Mouse (Mus musculus) limb, embryonic 15.5 days (tissue): ENCODE data around the gene Secisbp2l. TPM values are rescaled to one million over a fixed set of nuclear protein-coding genes. Genes with fewer than 3 reads are reported as not detected.

Experiments used
- ATAC-seq: fragments of 200-750 bp; cut with Nextera tagmentation; 2 replicates; pipeline ENCODE4 v1.8.0; 2017; ENCODE audit warnings: low read depth, moderate TSS enrichment; ENCODE audit not compliant: insufficient number of reproducible peaks, low FRiP score, low TSS enrichment
- H3K27ac ChIP-seq: fragments of 300-500 bp; sonication (generic); 2 replicates; pipeline ENCODE4 v1.5.1; 2015; ENCODE audit warnings: moderate library complexity, mild to moderate bottlenecking, inconsistent platforms
- H3K27me3 ChIP-seq: fragments of 300-500 bp; sonication (generic); 2 replicates; pipeline ENCODE4 v1.6.1; 2015; ENCODE audit warnings: inconsistent platforms
- H3K36me3 ChIP-seq: fragments of 300-500 bp; sonication (generic); 2 replicates; pipeline ENCODE4 v1.6.1; 2015; ENCODE audit warnings: inconsistent platforms
- H3K4me1 ChIP-seq: fragments of 300-500 bp; sonication (generic); 2 replicates; pipeline ENCODE4 v1.6.1; 2015; ENCODE audit warnings: inconsistent platforms
- H3K4me2 ChIP-seq: fragments of 300-500 bp; sonication (generic); 2 replicates; pipeline ENCODE4 v1.6.1; 2015; ENCODE audit warnings: mild to moderate bottlenecking, inconsistent platforms
- H3K4me3 ChIP-seq: fragments of 300-500 bp; sonication (generic); 2 replicates; pipeline ENCODE4 v1.5.1; 2015; ENCODE audit warnings: mild to moderate bottlenecking, inconsistent platforms
- H3K9ac ChIP-seq: fragments of 300-500 bp; sonication (generic); 2 replicates; pipeline ENCODE4 v1.6.1; 2015; ENCODE audit warnings: inconsistent platforms
- H3K9me3 ChIP-seq: fragments of 300-500 bp; sonication (generic); 2 replicates; pipeline ENCODE4 v1.6.1; 2016; ENCODE audit warnings: inconsistent platforms
- whole genome bisulfite sequencing: fragments of 180-500 bp; shearing (Covaris S2); methylation state at CpG from one replicate; pipeline ENCODE4 v1.1.7; 2015; 5-methylcytosine and 5-hydroxymethylcytosine counted together
- polyA plus RNA-seq: library from polyadenylated mRNA; unstranded; fragments of >200 nt; fragmentation: Nextera tagmentation; extraction: Ambion mirVana; gene quantifications from 2 replicates; pipeline ENCODE4 v1.2.1, GENCODE M21; 2015

Secisbp2l gene
- polyA plus RNA-seq, 1 experiment from 2014 or later = 19.9 TPM

DNA sequence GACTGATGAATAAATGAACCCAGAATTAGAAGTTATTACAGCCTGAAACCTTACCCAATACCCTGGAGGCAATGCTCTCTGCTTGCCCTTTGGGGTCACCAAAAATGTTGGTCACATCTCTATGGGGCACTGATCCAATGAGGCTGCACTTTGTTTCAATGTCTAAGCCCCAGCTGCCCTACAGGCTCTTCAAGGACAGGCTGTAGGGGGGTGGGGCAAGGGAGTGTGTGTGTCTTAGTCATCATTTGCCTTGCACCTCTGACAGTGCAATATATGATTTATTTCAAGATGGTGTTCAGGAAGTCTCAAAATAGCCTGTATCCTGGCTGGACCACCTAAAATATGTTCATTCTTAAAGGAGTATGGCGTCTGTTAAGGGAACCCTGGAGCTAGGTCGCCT is 81.1 kb downstream of the Secisbp2l start:
- H3K36me3 ChIP-seq = no peaks in the 10 kb centered on the region
- H3K9ac ChIP-seq = no peak overlapping the region
- H3K9me3 ChIP-seq = no peaks in the 10 kb centered on the region
- no peak overlapping the region for H3K27ac ChIP-seq
- no peak for ATAC-seq
- WGBS = 91% methylated on average over 2 of the region's 2 CpGs
- no peak overlapping the region for H3K4me3 ChIP-seq
- H3K27me3 ChIP-seq = no peaks in the 10 kb centered on the region
- H3K4me2 ChIP-seq = no peak overlapping the region
- H3K4me1 ChIP-seq = no peaks in the 10 kb centered on the region

DNA sequence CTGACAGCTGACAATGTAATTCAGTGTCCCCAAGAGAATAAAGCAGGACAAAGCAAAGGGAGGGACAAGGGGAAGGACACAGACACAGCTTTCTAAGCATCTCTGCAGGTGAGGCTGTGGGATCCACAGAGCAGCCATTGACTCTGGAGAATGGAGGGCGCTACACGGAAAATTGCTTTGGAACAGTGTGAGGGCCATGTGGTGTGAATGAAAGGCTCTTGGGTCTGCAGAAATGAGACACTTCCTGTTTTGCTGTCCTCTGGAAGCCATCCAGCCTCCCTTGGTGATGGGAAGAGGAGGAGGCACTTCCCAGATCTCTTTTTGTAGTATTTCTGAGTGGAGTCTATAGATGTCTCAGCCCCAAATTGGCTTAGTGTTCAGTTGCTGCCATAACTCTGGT is 86.5 kb downstream of the Secisbp2l start:
- H3K4me1 ChIP-seq = no peaks in the 10 kb centered on the region
- no peak overlapping the region for H3K4me2 ChIP-seq
- H3K4me3 ChIP-seq = no peak overlapping the region
- no peak overlapping the region for H3K9ac ChIP-seq
- ATAC-seq = no peak
- no peak overlapping the region for H3K27ac ChIP-seq
- no peaks in the 10 kb centered on the region for H3K9me3 ChIP-seq
- H3K36me3 ChIP-seq = no peaks in the 10 kb centered on the region
- 56% methylated on average over 2 of the region's 2 CpGs for WGBS
- no peaks in the 10 kb centered on the region for H3K27me3 ChIP-seq

DNA sequence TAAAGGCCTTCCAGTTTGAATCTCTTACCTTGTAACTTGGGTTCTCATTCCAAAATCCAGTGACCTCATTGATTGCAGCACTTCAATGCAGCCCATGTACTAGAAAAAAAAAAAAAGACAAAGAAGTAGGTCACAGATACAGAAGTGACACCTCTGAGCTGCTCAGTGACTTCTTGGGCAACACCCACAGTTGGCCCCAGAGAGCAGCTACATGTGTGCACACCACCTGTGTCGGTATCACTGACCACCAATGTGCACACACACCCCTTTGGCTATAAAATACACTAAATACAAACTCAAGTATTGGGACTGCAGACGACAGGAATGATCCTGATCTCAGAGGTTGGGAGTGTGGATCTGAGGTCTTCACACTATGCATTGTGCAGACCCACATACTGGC is 87.9 kb downstream of the Secisbp2l start:
- H3K4me1 ChIP-seq = no peaks in the 10 kb centered on the region
- H3K4me3 ChIP-seq = no peak overlapping the region
- no peak overlapping the region for H3K27ac ChIP-seq
- WGBS = 68% methylated on average over 2 of the region's 2 CpGs
- H3K9me3 ChIP-seq = no peaks in the 10 kb centered on the region
- no peak for ATAC-seq
- H3K27me3 ChIP-seq = no peaks in the 10 kb centered on the region
- H3K36me3 ChIP-seq = no peaks in the 10 kb centered on the region
- no peak overlapping the region for H3K4me2 ChIP-seq
- no peak overlapping the region for H3K9ac ChIP-seq

DNA sequence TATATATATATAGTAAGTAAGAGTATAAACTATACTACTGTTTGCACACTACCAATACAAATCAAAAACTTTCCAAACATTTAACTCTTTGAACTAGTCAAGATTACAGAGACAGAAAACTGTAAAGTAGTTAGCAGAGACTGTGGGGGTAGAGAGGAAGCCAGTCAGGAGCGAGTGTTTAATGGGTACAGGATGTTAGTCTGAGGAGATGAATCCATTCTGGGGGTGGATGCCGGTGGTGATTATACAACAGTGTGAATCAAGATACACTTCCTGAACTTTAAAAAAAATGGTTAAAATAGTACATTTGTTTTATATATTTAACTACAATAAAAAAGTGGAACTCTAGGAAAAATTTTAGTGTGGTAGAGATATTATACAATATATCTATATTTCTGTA is 90.7 kb downstream of the Secisbp2l start:
- H3K4me2 ChIP-seq = no peak overlapping the region
- H3K9me3 ChIP-seq = no peaks in the 10 kb centered on the region
- H3K27ac ChIP-seq = no peak overlapping the region
- no peaks in the 10 kb centered on the region for H3K4me1 ChIP-seq
- ATAC-seq = no peak
- H3K9ac ChIP-seq = no peak overlapping the region
- H3K4me3 ChIP-seq = no peak overlapping the region
- no peaks in the 10 kb centered on the region for H3K36me3 ChIP-seq
- WGBS = 39% methylated on average over 2 of the region's 2 CpGs
- H3K27me3 ChIP-seq = no peaks in the 10 kb centered on the region

Other genes starting within 250 kb of the Secisbp2l start
- gene Cep152, start 157.8 kb downstream of the Secisbp2l start, polyA plus RNA-seq = 6.3 and 6.6 TPM in 2 replicates
- gene Eid1, start 109.8 kb downstream of the Secisbp2l start, polyA plus RNA-seq = 145 and 190 TPM in 2 replicates
- 1.8 TPM in 2 replicates for gene Shc4, start 58.7 kb downstream of the Secisbp2l start, polyA plus RNA-seq
- gene Galk2, start 76.2 kb upstream of the Secisbp2l start, polyA plus RNA-seq = 41.2 and 43.6 TPM in 2 replicates
- 74.7 and 75.6 TPM in 2 replicates for gene Cops2, start 76.3 kb upstream of the Secisbp2l start, polyA plus RNA-seq